In the genomic region with DNA sequence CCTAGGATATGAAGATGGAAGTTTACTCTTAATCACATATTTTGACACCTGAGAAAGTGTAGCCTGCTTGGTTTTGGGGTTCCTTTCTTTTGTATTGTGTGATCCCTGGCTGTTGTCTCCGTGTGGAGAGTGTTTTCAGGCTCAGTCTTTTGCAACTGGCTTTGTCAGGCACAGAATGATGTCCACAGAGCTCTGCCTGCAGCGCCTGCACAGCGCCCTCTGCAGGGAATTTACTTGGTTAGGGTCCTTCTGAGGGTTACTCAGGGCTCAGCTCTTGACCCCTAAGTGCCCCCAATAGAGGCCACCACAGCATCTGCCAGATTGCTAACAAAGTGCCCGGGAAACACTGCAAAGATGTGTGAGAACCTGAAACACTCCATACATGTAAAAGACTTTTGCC, we compare ENCODE assay signal across 25 mouse cellular contexts. TPM values are rescaled to one million over a fixed set of nuclear protein-coding genes. Genes with fewer than 3 reads are reported as not detected.
A peak's percentile ranks its signal among the peaks of the same experiment; 100 is the strongest.
DNase-seq lines count a peak whose midpoint lies in the region; ATAC-seq and TF ChIP-seq lines count a peak whose summit lies in the region.
"Had no signal": no experiment of that assay in that cellular context is flagged by ENCODE, and none has a peak within 500 bp of the region (broad histone marks: within the 10 kb centered on the region; RNA-seq: fewer than 3 reads in every experiment).

No protein-coding gene starts in this region.

- WGBS in intestine, postnatal 0 days = 60% methylated on average over 4 of the region's 4 CpGs
- 55% methylated on average over 4 of the region's 4 CpGs for WGBS in intestine, embryonic 15.5 days
- WGBS in midbrain, postnatal 0 days = 56% methylated on average over 4 of the region's 4 CpGs
- 47% methylated on average over 4 of the region's 4 CpGs for WGBS in midbrain, embryonic 15.5 days
- WGBS in stomach, postnatal 0 days = 63% methylated on average over 4 of the region's 4 CpGs

- H3K27me3 ChIP-seq in intestine, postnatal 0 days (replicated peaks; ENCODE audit: control insufficient read depth, insufficient read depth, low read length) = no peaks in the 10 kb centered on the region
- no peaks in the 10 kb centered on the region for H3K27me3 ChIP-seq in intestine, embryonic 15.5 days (replicated peaks)
- H3K27me3 ChIP-seq in midbrain, postnatal 0 days (ENCODE audit: insufficient read depth, low read length) = no peaks in the 10 kb centered on the region
- H3K27me3 ChIP-seq in midbrain, embryonic 15.5 days (replicated peaks) = no peaks in the 10 kb centered on the region
- peaks cover 7% of the 10 kb centered on the region in 2 experiments for H3K27me3 ChIP-seq in MEL (ENCODE audit: control insufficient read depth in 1 of 2, insufficient read depth in 2 of 2, low read length in 2 of 2)
- H3K27me3 ChIP-seq in stomach, postnatal 0 days (ENCODE audit: control insufficient read depth, insufficient read depth, low read length) = no peaks in the 10 kb centered on the region
- H3K27me3 ChIP-seq: forebrain, embryonic 13.5 days; heart, embryonic 12.5 days; hindbrain, embryonic 12.5 days; lung, embryonic 15.5 days had no signal

- H3K4me3 ChIP-seq in intestine, postnatal 0 days (ENCODE audit: low read depth, low read length) = no peak overlapping the region
- no peak overlapping the region for H3K4me3 ChIP-seq in intestine, embryonic 15.5 days (replicated peaks)
- no peak overlapping the region for H3K4me3 ChIP-seq in midbrain, postnatal 0 days (ENCODE audit: low read depth, low read length)
- no peak overlapping the region for H3K4me3 ChIP-seq in midbrain, embryonic 15.5 days
- no peak overlapping the region for H3K4me3 ChIP-seq in MEL (ENCODE audit: control insufficient read depth in 1 of 2, insufficient read depth in 1 of 2, low read depth in 2 of 2, low read length in 2 of 2)
- no peak overlapping the region for H3K4me3 ChIP-seq in stomach, postnatal 0 days (ENCODE audit: low read depth, low read length)
- H3K4me3 ChIP-seq: forebrain, embryonic 13.5 days; heart, embryonic 12.5 days; hindbrain, embryonic 12.5 days; liver, embryonic 13.5 days; lung, embryonic 15.5 days; megakaryocyte, embryonic 14.5 days had no signal

- H3K4me1 ChIP-seq in intestine, postnatal 0 days (replicated peaks; ENCODE audit: control insufficient read depth, insufficient read depth, low read length) = no peaks in the 10 kb centered on the region
- no peaks in the 10 kb centered on the region for H3K4me1 ChIP-seq in intestine, embryonic 15.5 days (replicated peaks)
- no peaks in the 10 kb centered on the region for H3K4me1 ChIP-seq in midbrain, postnatal 0 days (ENCODE audit: insufficient read depth, low read length)
- no peaks in the 10 kb centered on the region for H3K4me1 ChIP-seq in midbrain, embryonic 15.5 days
- H3K4me1 ChIP-seq in MEL (ENCODE audit: control insufficient read depth in 1 of 2, insufficient read depth in 2 of 2, low read length in 2 of 2) = no peaks in the 10 kb centered on the region
- no peaks in the 10 kb centered on the region for H3K4me1 ChIP-seq in stomach, postnatal 0 days (replicated peaks; ENCODE audit: control insufficient read depth, insufficient read depth)
- H3K4me1 ChIP-seq: forebrain, embryonic 13.5 days; hindbrain, embryonic 12.5 days; liver, embryonic 13.5 days had no signal

- ATAC-seq in intestine, postnatal 0 days = no peak
- ATAC-seq in intestine, embryonic 15.5 days = no peak
- ATAC-seq in midbrain, postnatal 0 days (ENCODE audit: low FRiP score) = no peak
- no peak for ATAC-seq in midbrain, embryonic 15.5 days (replicated peaks)
- ATAC-seq in stomach, postnatal 0 days (ENCODE audit: low FRiP score, low TSS enrichment) = no peak
- ATAC-seq: forebrain, embryonic 13.5 days; midbrain, embryonic 16.5 days had no signal

- peak; percentile 10 for TF ChIP-seq RAD21 in MEL (IDR thresholded peaks at IDR 0.05; ENCODE audit: low read depth, low read length)

- TF ChIP-seq POLR2A in MEL (IDR thresholded peaks at IDR 0.05; ENCODE audit: control insufficient read depth in 1 of 2, insufficient read depth in 1 of 2, low read depth in 1 of 2, low read length in 2 of 2, poor library complexity in 1 of 2) = no peak

- H3K9ac ChIP-seq in intestine, postnatal 0 days (ENCODE audit: low read depth, low read length) = no peak overlapping the region
- no peak overlapping the region for H3K9ac ChIP-seq in intestine, embryonic 15.5 days
- H3K9ac ChIP-seq in midbrain, postnatal 0 days (replicated peaks; ENCODE audit: low read length, poor library complexity, severe bottlenecking) = no peak overlapping the region
- no peak overlapping the region for H3K9ac ChIP-seq in midbrain, embryonic 15.5 days
- H3K9ac ChIP-seq in MEL (ENCODE audit: control insufficient read depth, low read depth, low read length, poor library complexity, severe bottlenecking) = no peak overlapping the region
- H3K9ac ChIP-seq in stomach, postnatal 0 days (ENCODE audit: low read length) = no peak overlapping the region
- H3K9ac ChIP-seq: forebrain, embryonic 13.5 days; heart, embryonic 12.5 days; hindbrain, embryonic 12.5 days; liver, embryonic 13.5 days; lung, embryonic 15.5 days had no signal

- no peak overlapping the region for H3K27ac ChIP-seq in intestine, postnatal 0 days (ENCODE audit: low read depth, low read length)
- H3K27ac ChIP-seq in intestine, embryonic 15.5 days = no peak overlapping the region
- no peak overlapping the region for H3K27ac ChIP-seq in midbrain, postnatal 0 days (ENCODE audit: low read depth, low read length)
- no peak overlapping the region for H3K27ac ChIP-seq in midbrain, embryonic 15.5 days
- H3K27ac ChIP-seq in MEL (ENCODE audit: control insufficient read depth, low read depth, low read length) = no peak overlapping the region
- no peak overlapping the region for H3K27ac ChIP-seq in stomach, postnatal 0 days (replicated peaks)
- H3K27ac ChIP-seq: forebrain, embryonic 13.5 days; hindbrain, embryonic 12.5 days; liver, embryonic 13.5 days; lung, embryonic 15.5 days had no signal

- no peak for DNase-seq in midbrain, postnatal 0 days (ENCODE audit: low spot score)
- DNase-seq in MEL (ENCODE audit: low read depth, low spot score) = no peak
- no peak for DNase-seq in stomach, postnatal 0 days (ENCODE audit: low spot score)
- no peak for DNase-seq in heart, adult 8-10 months (ENCODE audit: low spot score)
- DNase-seq: adrenal gland, postnatal 25 days; cerebellum, adult 18-20 months; cerebellum, postnatal 25 days; heart, postnatal 10 days; kidney, adult 2 months; kidney, postnatal 10 days; left cerebral cortex, postnatal 4 days; liver, embryonic 13.5 days; lung, postnatal 36 days; right cerebral cortex, postnatal 14 days; spleen, adult 18-20 months had no signal

- no peaks in the 10 kb centered on the region for H3K9me3 ChIP-seq in intestine, postnatal 0 days (ENCODE audit: control insufficient read depth)
- H3K9me3 ChIP-seq in intestine, embryonic 15.5 days = no peaks in the 10 kb centered on the region
- no peaks in the 10 kb centered on the region for H3K9me3 ChIP-seq in midbrain, postnatal 0 days (ENCODE audit: low read length)
- no peaks in the 10 kb centered on the region for H3K9me3 ChIP-seq in midbrain, embryonic 15.5 days
- no peaks in the 10 kb centered on the region for H3K9me3 ChIP-seq in MEL (replicated peaks; ENCODE audit: insufficient read depth, low read length)
- H3K9me3 ChIP-seq in stomach, postnatal 0 days (ENCODE audit: control insufficient read depth, low read length) = no peaks in the 10 kb centered on the region
- H3K9me3 ChIP-seq: liver, embryonic 13.5 days; lung, embryonic 15.5 days; megakaryocyte, embryonic 14.5 days had no signal

- 0 out of 2 replicates have a peak, but pooled peaks have one; percentile 17 for TF ChIP-seq CTCF in intestine, postnatal 0 days (IDR thresholded peaks at IDR 0.05; ENCODE audit: low read depth)
- TF ChIP-seq CTCF in midbrain, postnatal 0 days (IDR thresholded peaks at IDR 0.05) = peak; percentile 18
- peak; percentile 24 to 36 (median 27); a peak in 5 of 6 replicates for TF ChIP-seq CTCF in MEL (IDR thresholded peaks at IDR 0.05 in 2 of 3, conservative IDR thresholded peaks at IDR 0.05 in 1 of 3; ENCODE audit: control insufficient read depth in 1 of 3, insufficient read depth in 1 of 3, low read depth in 2 of 3, low read length in 3 of 3, poor library complexity in 1 of 3, severe bottlenecking in 1 of 3)
- TF ChIP-seq CTCF in stomach, postnatal 0 days (IDR thresholded peaks at IDR 0.05; ENCODE audit: low read depth) = peak; percentile 25; the same call in 1 of the 2 replicates

- no peak for TF ChIP-seq EP300 in MEL (IDR thresholded peaks at IDR 0.05; ENCODE audit: low read depth in 1 of 2, low read length in 2 of 2)
- no peak for TF ChIP-seq EP300 in stomach, postnatal 0 days (optimal IDR thresholded peaks at IDR 0.05)

- no peak overlapping the region for H3K4me2 ChIP-seq in intestine, postnatal 0 days (replicated peaks; ENCODE audit: low read depth)
- no peak overlapping the region for H3K4me2 ChIP-seq in intestine, embryonic 15.5 days (replicated peaks)
- H3K4me2 ChIP-seq in midbrain, postnatal 0 days (ENCODE audit: low read depth, low read length, poor library complexity, severe bottlenecking) = no peak overlapping the region
- no peak overlapping the region for H3K4me2 ChIP-seq in midbrain, embryonic 15.5 days
- no peak overlapping the region for H3K4me2 ChIP-seq in stomach, postnatal 0 days (replicated peaks; ENCODE audit: low read depth)
- H3K4me2 ChIP-seq: forebrain, embryonic 13.5 days; heart, embryonic 12.5 days; hindbrain, embryonic 12.5 days; liver, embryonic 13.5 days; lung, embryonic 15.5 days had no signal

- no peaks in the 10 kb centered on the region for H3K79me2 ChIP-seq in MEL (ENCODE audit: control insufficient read depth, insufficient read depth, low read length, poor library complexity)

- H3K36me3 ChIP-seq in intestine, postnatal 0 days (ENCODE audit: control insufficient read depth, insufficient read depth) = no peaks in the 10 kb centered on the region
- H3K36me3 ChIP-seq in intestine, embryonic 15.5 days = no peaks in the 10 kb centered on the region
- H3K36me3 ChIP-seq in midbrain, postnatal 0 days (ENCODE audit: insufficient read depth, low read length) = no peaks in the 10 kb centered on the region
- H3K36me3 ChIP-seq in midbrain, embryonic 15.5 days (replicated peaks) = no peaks in the 10 kb centered on the region
- no peaks in the 10 kb centered on the region for H3K36me3 ChIP-seq in MEL (ENCODE audit: control insufficient read depth in 1 of 2, insufficient read depth in 2 of 2, low read length in 2 of 2)
- H3K36me3 ChIP-seq in stomach, postnatal 0 days (ENCODE audit: control insufficient read depth, insufficient read depth, low read length) = no peaks in the 10 kb centered on the region
- H3K36me3 ChIP-seq: heart, embryonic 12.5 days; hindbrain, embryonic 12.5 days; liver, embryonic 13.5 days; lung, embryonic 15.5 days had no signal

RNA-seq across cellular contexts. Expression of a gene that starts 18.9 kb away (rescaled TPM):
- 11.6 and 12.8 TPM in 2 replicates for polyA plus RNA-seq in intestine, postnatal 0 days (2015; fragmentation: Nextera tagmentation; extraction: Ambion mirVana)
- 4.5 and 5.5 TPM in 2 replicates for polyA plus RNA-seq in intestine, embryonic 15.5 days (2015; fragmentation: Nextera tagmentation; extraction: Ambion mirVana)
- 21.9 and 27.4 TPM in 2 replicates for total RNA-seq in midbrain, postnatal 0 days (2014; rRNA removed)
- 4.4 and 5.1 TPM in 2 replicates for polyA plus RNA-seq in midbrain, postnatal 0 days (2015; fragmentation: Nextera tagmentation; extraction: Ambion mirVana)
- 3.7 and 4.3 TPM in 2 replicates for polyA plus RNA-seq in midbrain, embryonic 15.5 days (2015; fragmentation: Nextera tagmentation; extraction: Ambion mirVana)
- 10.2 and 10.7 TPM in 2 replicates for total RNA-seq in MEL (2012; rRNA removed)
- 10 to 100 TPM in 1 of 2 experiments, not detected in 1; 10.4 TPM for polyA plus RNA-seq in MEL (2012; ENCODE audit: insufficient read depth in 1 of 2, insufficient read length in 2 of 2, low read depth in 1 of 2, low replicate concordance in 2 of 2, missing spikeins in 1 of 2)
- polyA plus RNA-seq in stomach, postnatal 0 days (2015; fragmentation: Nextera tagmentation; extraction: Ambion mirVana) = 5.4 and 5.5 TPM in 2 replicates
- total RNA-seq in heart, adult 8-10 months (2022) = 10 to 100 TPM; 16.2 to 19.5 (median 16.6) TPM

RNA-seq across cellular contexts. Expression of a gene that starts 51.7 kb away (rescaled TPM):
- polyA plus RNA-seq in intestine, postnatal 0 days (2015; fragmentation: Nextera tagmentation; extraction: Ambion mirVana) = 0.08 and 0.10 TPM in 2 replicates
- polyA plus RNA-seq in intestine, embryonic 15.5 days (2015; fragmentation: Nextera tagmentation; extraction: Ambion mirVana) = 0.18 and 0.20 TPM in 2 replicates
- total RNA-seq in midbrain, postnatal 0 days (2014; rRNA removed) = 1.5 and 3.3 TPM in 2 replicates
- 2.0 and 2.8 TPM in 2 replicates for polyA plus RNA-seq in midbrain, postnatal 0 days (2015; fragmentation: Nextera tagmentation; extraction: Ambion mirVana)
- polyA plus RNA-seq in midbrain, embryonic 15.5 days (2015; fragmentation: Nextera tagmentation; extraction: Ambion mirVana) = 2.9 and 3.1 TPM in 2 replicates
- total RNA-seq in MEL (2012; rRNA removed) = not detected in 2 replicates
- not detected for polyA plus RNA-seq in MEL (2012; ENCODE audit: insufficient read depth in 1 of 2, insufficient read length in 2 of 2, low read depth in 1 of 2, low replicate concordance in 2 of 2, missing spikeins in 1 of 2)
- 0.12 and 0.18 TPM in 2 replicates for polyA plus RNA-seq in stomach, postnatal 0 days (2015; fragmentation: Nextera tagmentation; extraction: Ambion mirVana)
- total RNA-seq in heart, adult 8-10 months (2022) = under 1 TPM; 0.06 to 0.14 (median 0.12) TPM
- total RNA-seq: gastrocnemius, adult 18-20 months had no signal
